Mouse (Mus musculus) neural tube, embryonic 15.5 days (tissue): ENCODE results near the gene B230104I21Rik. TPM values are rescaled to one million over a fixed set of nuclear protein-coding genes. Genes with fewer than 3 reads are reported as not detected.

Experiments used
- ATAC-seq: fragments of 200-750 bp; cut with Nextera tagmentation; 2 replicates; pipeline ENCODE4 v1.8.0; 2017; ENCODE audit warnings: mild to moderate bottlenecking, moderate TSS enrichment, moderate library complexity; ENCODE audit not compliant: low FRiP score
- H3K27ac ChIP-seq: fragments of 300-500 bp; sonication (generic); replicated peaks from 2 replicates; pipeline ENCODE4 v1.5.1; 2015; ENCODE audit warnings: mild to moderate bottlenecking, inconsistent platforms
- H3K27me3 ChIP-seq: fragments of 300-500 bp; sonication (generic); replicated peaks from 2 replicates; pipeline ENCODE4 v1.6.1; 2015; ENCODE audit warnings: inconsistent platforms
- H3K36me3 ChIP-seq: fragments of 300-500 bp; sonication (generic); 2 replicates; pipeline ENCODE4 v1.6.1; 2015; ENCODE audit warnings: inconsistent platforms
- H3K4me1 ChIP-seq: fragments of 300-500 bp; sonication (generic); 2 replicates; pipeline ENCODE4 v1.6.1; 2015; ENCODE audit warnings: inconsistent platforms
- H3K4me2 ChIP-seq: fragments of 300-500 bp; sonication (generic); 2 replicates; pipeline ENCODE4 v1.6.1; 2015; ENCODE audit warnings: inconsistent platforms, mild to moderate bottlenecking, moderate library complexity
- H3K4me3 ChIP-seq: fragments of 300-500 bp; sonication (generic); replicated peaks from 2 replicates; pipeline ENCODE4 v1.5.1; 2015; ENCODE audit warnings: mild to moderate bottlenecking, inconsistent platforms
- H3K9ac ChIP-seq: fragments of 300-500 bp; sonication (generic); replicated peaks from 2 replicates; pipeline ENCODE4 v1.6.1; 2015; ENCODE audit warnings: mild to moderate bottlenecking, inconsistent platforms
- H3K9me3 ChIP-seq: fragments of 300-500 bp; sonication (generic); replicated peaks from 2 replicates; pipeline ENCODE4 v1.6.1; 2016; ENCODE audit warnings: inconsistent platforms
- WGBS: fragments of 180-500 bp; shearing (Covaris S2); methylation state at CpG from one replicate; pipeline ENCODE4 v1.1.7; 2015; ENCODE audit warnings: mixed read lengths; 5-methylcytosine and 5-hydroxymethylcytosine counted together
- polyA plus RNA-seq: library from polyadenylated mRNA; unstranded; fragments of >200 nt; fragmentation: Nextera tagmentation; extraction: Ambion mirVana; gene quantifications from 2 replicates; pipeline ENCODE4 v1.2.1, GENCODE M21; 2015

B230104I21Rik gene
- polyA plus RNA-seq, 1 experiment from 2014 or later, result not detected

DNA sequence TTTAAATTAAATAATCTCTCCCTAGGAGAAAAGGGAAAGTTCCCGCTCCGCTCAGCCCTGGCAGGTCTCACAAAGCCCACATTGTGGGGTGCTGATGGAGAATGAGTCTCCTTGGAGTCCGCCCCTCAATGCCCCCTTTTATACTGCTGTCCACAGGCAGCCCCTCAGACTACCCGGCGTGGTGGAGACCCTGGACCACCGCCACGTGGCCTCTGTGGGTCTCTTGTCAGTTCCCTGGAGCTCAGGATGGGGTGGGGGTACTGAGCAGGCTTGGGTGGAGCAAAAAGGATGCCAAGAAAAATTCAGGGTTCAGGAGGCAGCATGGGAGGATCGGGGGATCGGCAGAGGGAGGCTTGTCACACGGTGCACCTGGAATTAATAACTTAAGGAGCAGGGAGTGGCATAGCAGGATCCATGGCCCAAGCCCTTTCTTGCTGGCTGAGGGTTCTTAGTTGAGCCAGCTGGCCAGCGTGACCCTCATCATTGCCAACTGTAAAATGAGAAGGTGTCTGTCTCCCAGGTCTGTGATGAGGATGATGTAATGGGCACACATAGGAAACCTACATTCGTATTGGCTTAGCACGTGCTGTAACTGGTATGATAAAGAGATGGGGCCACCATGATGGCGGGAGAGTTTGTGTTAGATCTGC lies 60.9 kb downstream of the B230104I21Rik start:
- Histone ChIP-seq H3K36me3 (no peaks in the 10 kb centered on the region), H3K9me3 (no peaks in the 10 kb centered on the region), H3K27ac (no peak overlapping the region), H3K27me3 (peaks cover 10% of the 10 kb centered on the region; the same call in 1 of the 2 replicates), H3K4me2 (no peak overlapping the region), H3K9ac (no peak overlapping the region), H3K4me3 (no peak overlapping the region), H3K4me1 (peaks cover 39% of the 10 kb centered on the region)
- ATAC-seq, result no peak
- 80% methylated on average over 14 of the region's 14 CpGs for whole genome bisulfite sequencing

Other genes starting within 250 kb of the B230104I21Rik start
- 0.04 and 0.17 TPM in 2 replicates for gene Trp73, start 195.9 kb upstream of the B230104I21Rik start, polyA plus RNA-seq
- 41.9 and 43.2 TPM in 2 replicates for gene Wrap73, start 193.8 kb upstream of the B230104I21Rik start, polyA plus RNA-seq
- 181 and 193 TPM in 2 replicates for gene Tprgl, start 175.5 kb upstream of the B230104I21Rik start, polyA plus RNA-seq
- gene Megf6, start 165.4 kb upstream of the B230104I21Rik start, polyA plus RNA-seq, result 10.7 and 11.7 TPM in 2 replicates
- 0.91 and 9.6 TPM in 2 replicates for gene Arhgef16, start 34.5 kb upstream of the B230104I21Rik start, polyA plus RNA-seq